Mouse (Mus musculus) thymus, postnatal 14 days (tissue): ENCODE measurements around the gene Ippk.
A peak's percentile ranks its signal among the peaks of the same experiment; 100 is the strongest.

Source experiments
- DNase-seq: peaks from one replicate; pipeline ENCODE4 v3.0.0; 2021

Ippk gene

GRCm38 (mm10) chr13:49433268-49434029, 12.4 kb downstream of the Ippk start:
- DNase-seq: no peak

GRCm38 (mm10) chr13:49435745-49436144, 14.7 kb downstream of the Ippk start:
- DNase-seq: peak; percentile 29

GRCm38 (mm10) chr13:49436170-49436569, 15.1 kb downstream of the Ippk start:
- no peak for DNase-seq

GRCm38 (mm10) chr13:49444451-49444850, 23.4 kb downstream of the Ippk start:
- no peak for DNase-seq

- peak; percentile 73 for DNase-seq
These were observed 28.3 kb downstream of the Ippk start for GRCm38 (mm10) chr13:49449318-49449749.

- DNase-seq: no peak
These were observed 39.2 kb downstream of the Ippk start for GRCm38 (mm10) chr13:49460276-49460675.

GRCm38 (mm10) chr13:49460692-49461414, 39.8 kb downstream of the Ippk start:
- DNase-seq: no peak

- no peak for DNase-seq
These were observed 40.5 kb downstream of the Ippk start for GRCm38 (mm10) chr13:49461458-49462132.

- no peak for DNase-seq
These were observed 41.9 kb downstream of the Ippk start for GRCm38 (mm10) chr13:49462921-49463320.

- DNase-seq: no peak
These were observed 44.8 kb downstream of the Ippk start for GRCm38 (mm10) chr13:49465875-49466274.

- no peak for DNase-seq
These were observed 45.5 kb downstream of the Ippk start for GRCm38 (mm10) chr13:49466393-49467075.

- no peak for DNase-seq
These were observed 46.5 kb downstream of the Ippk start for GRCm38 (mm10) chr13:49467585-49467984.

GRCm38 (mm10) chr13:49469002-49469401, 48.0 kb downstream of the Ippk start:
- DNase-seq: no peak

- DNase-seq: no peak
These were observed 49.3 kb downstream of the Ippk start for GRCm38 (mm10) chr13:49470319-49470718.

GRCm38 (mm10) chr13:49470806-49471205, 49.8 kb downstream of the Ippk start:
- DNase-seq: no peak

- no peak for DNase-seq
These were observed 51.1 kb downstream of the Ippk start for GRCm38 (mm10) chr13:49471981-49472675.

GRCm38 (mm10) chr13:49472676-49473005, 51.6 kb downstream of the Ippk start:
- no peak for DNase-seq

GRCm38 (mm10) chr13:49477887-49478286, 56.8 kb downstream of the Ippk start:
- DNase-seq: no peak

GRCm38 (mm10) chr13:49478851-49479374, 57.9 kb downstream of the Ippk start:
- no peak for DNase-seq

GRCm38 (mm10) chr13:49479399-49479798, 58.4 kb downstream of the Ippk start:
- DNase-seq: no peak

- no peak for DNase-seq
These were observed 59.0 kb downstream of the Ippk start for GRCm38 (mm10) chr13:49480057-49480456.

- no peak for DNase-seq
These were observed 59.5 kb downstream of the Ippk start for GRCm38 (mm10) chr13:49480551-49480950.
